Mouse (Mus musculus): ENCODE measurements at regions not wholly inside any gene's neighbourhood (a gene's known extent, or its start where the extent isn't known, plus 50 kb on each side); places are given as distances from the start of the nearest gene placed in this dataset.

DNA sequence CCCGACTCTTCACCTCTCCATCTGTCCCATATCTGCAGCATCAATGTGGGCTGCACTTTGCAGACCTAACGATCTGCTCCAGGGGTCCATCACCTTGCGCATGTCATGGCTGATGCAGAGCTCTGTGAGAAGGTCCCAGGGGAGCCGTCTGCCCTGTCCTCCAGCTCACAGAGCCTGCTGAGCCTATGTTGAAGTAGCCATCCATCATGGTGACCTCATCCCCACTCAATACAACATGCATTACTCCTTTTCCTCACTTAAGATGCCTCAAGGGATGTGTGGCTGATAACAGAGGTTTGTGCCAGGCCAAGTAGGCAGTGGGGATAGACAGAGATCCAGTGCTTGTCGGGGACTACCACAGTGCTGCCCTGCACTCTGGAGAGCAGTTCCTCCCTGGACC lies 107.4 kb downstream of the Ndufa10 start:
- in situ Hi-C loops (cut with MboI; ENCODE audit: low pct_unique_long_range_greater_than_20kb) = loop anchor here (25.0 kb wide), 2 partner anchors 179 to 404 kb away; partner anchors contain the start of gene Hdac4
- no peaks in the 10 kb centered on the region for H3K27me3 ChIP-seq
- DNase-seq (ENCODE audit: low read depth, low spot score) (no peak), ATAC-seq (no peak)
- ChIA-PET POLR2A (interaction anchor here (1.5 kb wide), 1 partner anchor 13 kb away, joined by 3 read pairs; no protein-coding TSS in a partner anchor), CTCF (interaction anchor here (1.0 to 1.3 kb wide), 2 partner anchors 12 to 22 kb away, joined by 3 to 4 read pairs; no protein-coding TSS in a partner anchor)
- TF ChIP-seq CTCF (IDR thresholded peaks at IDR 0.05) = no peak

GRCm38 (mm10) chr1:92365366-92366075 lies 108.1 kb downstream of the Ndufa10 start:
- ATAC-seq (no peak), DNase-seq (ENCODE audit: low read depth, low spot score) (no peak)
- no peaks in the 10 kb centered on the region for H3K27me3 ChIP-seq
- TF ChIP-seq CTCF (IDR thresholded peaks at IDR 0.05) = no peak
- ChIA-PET POLR2A (interaction anchor here (1.5 kb wide), 1 partner anchor 14 kb away, joined by 3 read pairs; no protein-coding TSS in a partner anchor), CTCF (interaction anchor here (1.3 kb wide), 1 partner anchor 11 kb away, joined by 4 read pairs; no protein-coding TSS in a partner anchor)
- in situ Hi-C loops (cut with MboI; ENCODE audit: low pct_unique_long_range_greater_than_20kb) = loop anchor here (25.0 kb wide), 2 partner anchors 178 to 403 kb away; partner anchors contain the start of gene Hdac4

- ChIA-PET POLR2A (no interaction called here), CTCF (no interaction called here)
- no peaks in the 10 kb centered on the region for H3K27me3 ChIP-seq
- DNase-seq (ENCODE audit: low read depth, low spot score) = no peak
- ATAC-seq = no peak
- in situ Hi-C loops (cut with MboI; ENCODE audit: low pct_unique_long_range_greater_than_20kb) = loop anchor here (25.0 kb wide), 2 partner anchors 174 to 399 kb away; partner anchors contain the start of gene Hdac4
- TF ChIP-seq CTCF (IDR thresholded peaks at IDR 0.05) = no peak
Observed at GRCm38 (mm10) chr1:92361677-92362076, 112.0 kb downstream of the Ndufa10 start.

GRCm38 (mm10) chr1:92360255-92360654 lies 113.4 kb downstream of the Ndufa10 start:
- peak; percentile 91 for TF ChIP-seq CTCF (IDR thresholded peaks at IDR 0.05)
- ChIA-PET CTCF (interaction anchor here (0.7 to 1.3 kb wide), 2 partner anchors 9 to 369 kb away, joined by 3 read pairs; no protein-coding TSS in a partner anchor), POLR2A (no interaction called here)
- no peaks in the 10 kb centered on the region for H3K27me3 ChIP-seq
- no peak for ATAC-seq
- DNase-seq (ENCODE audit: low read depth, low spot score) = no peak
- in situ Hi-C loops (cut with MboI; ENCODE audit: low pct_unique_long_range_greater_than_20kb) = loop anchor here (25.0 kb wide), 2 partner anchors 173 to 398 kb away; partner anchors contain the start of gene Hdac4

DNA sequence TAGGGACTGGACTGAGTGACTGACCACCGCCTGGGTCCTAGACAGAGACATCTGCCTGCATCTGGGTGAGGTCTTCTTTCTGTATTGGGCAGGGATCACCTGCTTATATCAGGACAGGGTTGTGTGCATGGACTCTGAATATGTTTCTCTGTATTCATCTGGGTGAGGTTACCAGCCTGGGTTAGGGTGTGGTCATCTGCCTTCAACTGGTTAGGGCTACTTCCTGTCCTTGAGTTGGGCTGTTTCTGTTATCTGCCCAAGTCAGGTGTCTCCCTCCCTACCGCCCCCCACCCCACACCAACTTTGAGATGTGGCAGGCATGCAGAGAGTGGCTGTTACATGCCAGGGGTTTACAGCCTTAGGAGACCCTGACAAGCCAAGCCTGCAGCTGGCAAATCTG lies 114.2 kb downstream of the Ndufa10 start:
- DNase-seq (ENCODE audit: low read depth, low spot score) = no peak
- no peaks in the 10 kb centered on the region for H3K27me3 ChIP-seq
- in situ Hi-C loops (cut with MboI; ENCODE audit: low pct_unique_long_range_greater_than_20kb) = loop anchor here (25.0 kb wide), 2 partner anchors 172 to 397 kb away; partner anchors contain the start of gene Hdac4
- TF ChIP-seq CTCF (IDR thresholded peaks at IDR 0.05) = no peak
- ATAC-seq = no peak
- ChIA-PET CTCF (no interaction called here), POLR2A (no interaction called here)

- in situ Hi-C loops (cut with MboI; ENCODE audit: low pct_unique_long_range_greater_than_20kb) = loop anchor here (25.0 kb wide), 2 partner anchors 172 to 397 kb away; partner anchors contain the start of gene Hdac4
- H3K27me3 ChIP-seq = no peaks in the 10 kb centered on the region
- ChIA-PET POLR2A (no interaction called here), CTCF (no interaction called here)
- DNase-seq (ENCODE audit: low read depth, low spot score) (no peak), ATAC-seq (no peak)
- no peak for TF ChIP-seq CTCF (IDR thresholded peaks at IDR 0.05)
Observed at GRCm38 (mm10) chr1:92358758-92359287, 114.8 kb downstream of the Ndufa10 start.

DNA sequence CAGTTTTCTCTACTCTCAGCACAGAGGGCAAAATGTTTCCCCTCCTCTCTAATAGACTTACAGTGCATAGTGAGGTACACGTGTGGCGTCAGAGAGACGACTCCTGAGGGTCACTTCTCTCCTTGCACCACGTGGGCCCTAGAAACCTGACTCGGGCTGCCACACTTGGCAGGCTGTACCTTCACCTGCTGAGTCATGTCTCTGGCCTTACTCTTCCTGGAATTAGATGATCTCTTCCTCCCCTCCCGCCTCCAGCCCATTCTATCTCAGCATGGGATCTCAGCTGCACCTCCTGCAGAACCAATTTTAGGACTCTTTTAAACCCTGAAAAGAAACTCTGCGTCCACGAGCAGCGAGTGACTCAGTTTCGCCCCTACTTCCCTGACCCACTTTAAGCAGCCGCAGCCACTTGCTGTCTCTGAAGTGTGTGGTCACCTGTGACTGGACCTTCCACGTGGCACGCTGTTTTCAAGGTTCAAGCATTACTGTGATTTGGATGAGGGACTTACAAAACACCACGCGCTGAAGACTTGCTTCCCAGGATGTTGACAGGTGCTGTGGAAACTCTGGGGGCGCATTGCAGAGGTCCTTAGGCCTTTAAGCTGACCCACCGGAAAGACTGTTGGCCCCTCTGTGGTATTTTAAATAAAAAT lies 125.2 kb downstream of the Ndufa10 start:
- CTCF ChIA-PET = no interaction called here
- in situ Hi-C loops (cut with MboI; ENCODE audit: low pct_unique_long_range_greater_than_20kb) = no loop called here
- POLR2A ChIA-PET = no interaction called here
- H3K27me3 ChIP-seq = no peaks in the 10 kb centered on the region
- no peak for TF ChIP-seq CTCF (IDR thresholded peaks at IDR 0.05)
- ATAC-seq (no peak), DNase-seq (ENCODE audit: low read depth, low spot score) (no peak)

- no peaks in the 10 kb centered on the region for H3K27me3 ChIP-seq
- DNase-seq (ENCODE audit: low read depth, low spot score) (no peak), ATAC-seq (no peak)
- ChIA-PET POLR2A (no interaction called here), CTCF (no interaction called here)
- in situ Hi-C loops (cut with MboI; ENCODE audit: low pct_unique_long_range_greater_than_20kb) = no loop called here
- TF ChIP-seq CTCF (IDR thresholded peaks at IDR 0.05) = no peak
Observed at GRCm38 (mm10) chr1:92347656-92348055, 126.0 kb downstream of the Ndufa10 start.

DNA sequence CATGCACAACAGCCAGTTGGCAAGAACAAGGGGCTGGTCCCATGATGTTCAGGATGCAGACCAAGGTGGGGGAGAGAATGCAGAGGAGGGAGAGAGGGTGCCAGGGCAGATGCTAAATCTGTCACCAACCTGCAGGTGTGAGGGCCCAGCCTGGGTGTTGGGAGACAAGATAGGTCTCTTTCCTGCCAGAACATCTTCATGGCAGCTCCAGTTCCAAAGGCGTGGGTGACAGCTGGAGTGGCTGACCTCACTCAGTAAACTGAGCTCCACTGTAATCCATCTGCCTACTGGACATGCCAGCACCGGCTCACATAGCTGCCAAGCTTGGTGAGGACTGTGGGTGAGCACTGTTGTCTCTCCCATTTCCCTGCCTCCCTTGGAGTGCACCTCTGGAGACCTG lies 129.9 kb downstream of the Ndufa10 start:
- CTCF ChIA-PET = no interaction called here
- no peak for DNase-seq (ENCODE audit: low read depth, low spot score)
- H3K27me3 ChIP-seq = no peaks in the 10 kb centered on the region
- in situ Hi-C loops (cut with MboI; ENCODE audit: low pct_unique_long_range_greater_than_20kb) = no loop called here
- no peak for ATAC-seq
- TF ChIP-seq CTCF (IDR thresholded peaks at IDR 0.05) = no peak
- POLR2A ChIA-PET = no interaction called here

DNA sequence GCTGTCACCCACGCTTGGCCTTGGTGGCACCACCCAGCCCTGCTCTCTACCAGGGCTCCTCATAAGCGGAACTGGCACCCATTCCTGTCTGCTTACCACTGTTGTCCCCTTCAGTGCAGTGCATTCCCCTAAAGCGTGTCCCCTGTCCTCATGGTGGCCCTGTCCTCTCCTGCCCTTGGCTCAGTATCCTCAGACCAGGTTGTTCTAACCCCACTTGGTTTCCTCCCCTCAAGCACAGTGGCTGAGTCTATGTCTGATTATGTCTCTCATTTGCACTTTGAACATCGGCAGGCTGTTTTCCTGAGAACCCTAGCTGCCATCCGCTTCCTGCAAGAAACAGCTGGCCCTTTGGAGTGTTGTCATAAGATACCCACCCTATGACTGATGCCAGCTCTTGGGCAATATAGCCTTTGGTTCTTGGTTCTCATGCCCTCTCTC lies 130.5 kb downstream of the Ndufa10 start:
- in situ Hi-C loops (cut with MboI; ENCODE audit: low pct_unique_long_range_greater_than_20kb) = no loop called here
- no peak for ATAC-seq
- CTCF ChIA-PET = no interaction called here

More for the DNA sequence above, 130.5 kb downstream of the Ndufa10 start:
- no peak for DNase-seq (ENCODE audit: low read depth, low spot score)
- no peak for TF ChIP-seq CTCF (IDR thresholded peaks at IDR 0.05)
- no peaks in the 10 kb centered on the region for H3K27me3 ChIP-seq
- POLR2A ChIA-PET = no interaction called here

Data from Patski (cell line).